Mouse (Mus musculus) cerebellum, adult 8-10 months (tissue): ENCODE measurements around the gene Rrnad1.

ENCODE experiments used
- DNase-seq: peaks from one replicate; pipeline ENCODE4 v3.0.0; 2022

Gene Rrnad1

DNA sequence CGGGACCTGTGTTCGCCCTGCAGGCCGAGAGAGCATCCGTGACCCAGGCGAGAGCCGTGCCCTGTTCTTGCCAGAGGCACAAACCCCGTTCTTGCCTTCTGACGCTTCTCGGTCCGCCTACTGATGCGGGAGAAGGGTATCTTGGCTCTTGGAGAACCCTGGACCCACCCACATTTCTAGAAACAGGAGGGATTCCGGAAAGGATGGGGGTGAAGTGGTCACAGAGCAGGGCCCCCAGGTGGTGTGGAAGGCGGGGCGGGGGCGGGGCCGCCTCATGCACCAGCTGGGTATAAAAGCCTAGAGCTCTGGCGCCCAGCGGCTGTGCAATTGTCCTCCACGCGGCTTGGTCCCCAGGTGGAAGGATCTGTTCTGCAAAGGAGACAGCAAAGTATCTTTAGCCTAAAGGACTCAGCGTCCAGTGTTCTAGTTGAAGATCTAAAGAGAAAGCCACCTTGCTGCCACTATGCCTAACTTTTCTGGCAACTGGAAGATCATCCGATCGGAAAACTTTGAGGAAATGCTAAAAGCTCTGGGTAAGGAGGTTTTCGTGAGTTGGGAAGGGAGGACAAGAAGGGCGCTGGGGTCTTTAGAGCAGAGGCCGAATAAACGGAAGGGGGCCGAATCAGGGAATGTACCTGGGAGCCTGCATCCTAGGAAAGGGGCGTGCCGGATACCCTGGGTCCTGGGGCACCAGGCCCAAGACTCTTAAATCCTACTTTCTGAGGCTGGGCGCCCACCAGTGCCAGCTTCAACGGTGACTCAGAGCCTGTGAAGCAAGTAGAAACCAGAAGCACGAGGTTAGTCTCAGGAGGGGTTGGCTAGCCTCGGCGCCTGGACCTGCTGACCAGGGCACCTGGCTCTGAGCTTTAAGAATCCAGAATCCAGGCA is 18.1 kb upstream of the Rrnad1 start, which contains the start of gene Crabp2:
Gene Crabp2 (plus strand): TSS at position 289 of the 888 bp plus-strand sequence.
- DNase-seq, result no peak

DNA sequence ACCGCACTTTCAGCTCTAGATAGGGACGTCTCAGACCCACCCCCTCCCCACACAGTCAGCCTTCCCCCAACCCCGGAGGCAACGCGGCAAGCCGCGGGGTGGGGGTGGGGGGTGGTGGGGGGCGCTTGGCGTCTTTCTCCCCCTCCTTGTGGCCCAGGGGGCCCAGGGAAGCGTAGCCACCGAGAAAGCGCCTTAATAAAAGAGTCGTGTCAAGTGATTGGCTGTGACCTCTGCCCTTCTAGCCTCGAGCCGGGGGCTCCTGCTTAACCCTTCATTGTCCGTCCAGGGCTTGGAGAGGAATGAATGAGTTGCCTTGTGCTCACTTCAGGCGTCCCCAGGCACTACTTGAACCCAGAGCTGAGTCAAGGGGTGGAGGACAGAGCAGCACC is 17.3 kb upstream of the Rrnad1 start:
- DNase-seq, result no peak

GRCm38 (mm10) chr3:87947056-87947810 is 16.7 kb upstream of the Rrnad1 start:
- no peak for DNase-seq

DNA sequence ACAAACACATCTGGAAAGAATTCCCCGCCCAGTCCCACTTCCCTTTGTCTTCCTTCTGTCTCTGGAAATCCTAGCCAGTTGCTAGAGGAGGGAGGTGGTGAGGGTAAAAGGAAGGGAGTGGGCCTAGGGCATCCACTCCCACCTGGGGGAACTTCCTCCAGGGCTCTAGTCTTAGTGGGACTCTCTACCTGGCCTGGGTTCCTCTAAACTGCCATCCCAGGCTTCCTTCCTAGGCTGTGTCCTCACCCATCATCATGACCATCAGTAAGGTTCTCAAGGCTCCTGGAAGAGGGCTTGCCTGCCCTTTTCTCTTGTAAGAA is 16.0 kb upstream of the Rrnad1 start:
- DNase-seq, result no peak

- no peak for DNase-seq
Observed at GRCm38 (mm10) chr3:87945781-87946540, 15.4 kb upstream of the Rrnad1 start.

DNA sequence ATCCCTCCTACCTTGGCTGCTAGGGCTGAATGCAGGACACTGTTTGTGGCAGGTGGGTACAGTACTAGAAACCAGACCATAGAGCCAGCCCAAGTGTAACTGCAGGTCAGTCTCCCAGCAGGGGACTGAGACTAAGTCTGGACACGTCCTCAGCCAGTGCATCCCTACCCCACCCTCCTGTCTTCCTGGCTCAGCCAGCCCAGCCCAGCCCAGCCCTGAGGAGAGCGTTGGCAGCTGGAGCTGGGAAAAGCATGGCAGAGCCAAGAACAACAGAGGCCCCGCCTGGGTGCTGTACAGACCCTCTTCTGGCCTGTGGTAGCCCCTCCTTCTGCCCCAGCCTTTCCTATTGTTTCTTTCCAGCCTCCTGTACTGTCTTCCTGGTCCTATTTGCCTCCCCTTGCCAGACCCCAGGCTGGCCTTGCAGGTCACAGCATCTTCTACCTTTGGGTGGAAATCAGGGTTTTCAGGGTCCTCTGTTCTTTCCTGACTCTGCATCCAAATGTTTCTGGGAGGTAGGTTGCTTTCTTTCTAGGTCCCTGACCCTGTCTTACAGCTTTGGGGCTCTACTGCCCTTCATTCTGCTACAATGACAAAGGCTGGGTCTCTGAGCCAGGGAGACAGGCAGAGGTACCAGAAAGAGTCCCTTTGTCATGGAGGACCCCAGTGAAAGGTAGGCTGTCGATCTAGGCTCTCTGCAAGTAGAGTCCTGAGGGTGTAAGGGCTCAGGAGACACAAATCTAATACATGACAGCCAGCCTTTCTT is 14.5 kb upstream of the Rrnad1 start:
- no peak for DNase-seq

DNA sequence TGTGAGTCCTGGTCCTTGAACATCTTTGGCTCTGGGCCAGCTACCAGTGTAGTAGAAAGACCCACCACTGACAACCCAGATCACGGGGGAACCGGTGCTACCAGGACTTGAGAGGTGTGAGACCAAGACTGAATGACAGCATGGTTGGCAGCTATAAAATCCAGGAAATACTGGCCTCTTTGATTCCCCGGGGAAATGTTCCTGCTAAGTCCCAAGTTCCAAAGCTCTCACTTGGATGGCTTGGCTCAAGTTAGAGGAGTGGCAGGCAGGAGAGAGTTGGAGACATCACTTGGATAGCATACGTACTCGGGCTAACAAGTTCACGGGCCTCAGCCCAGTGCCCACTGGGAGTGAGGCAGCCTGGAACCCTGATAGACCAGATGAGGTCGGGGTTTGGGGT is 13.1 kb upstream of the Rrnad1 start:
- DNase-seq, result no peak

DNA sequence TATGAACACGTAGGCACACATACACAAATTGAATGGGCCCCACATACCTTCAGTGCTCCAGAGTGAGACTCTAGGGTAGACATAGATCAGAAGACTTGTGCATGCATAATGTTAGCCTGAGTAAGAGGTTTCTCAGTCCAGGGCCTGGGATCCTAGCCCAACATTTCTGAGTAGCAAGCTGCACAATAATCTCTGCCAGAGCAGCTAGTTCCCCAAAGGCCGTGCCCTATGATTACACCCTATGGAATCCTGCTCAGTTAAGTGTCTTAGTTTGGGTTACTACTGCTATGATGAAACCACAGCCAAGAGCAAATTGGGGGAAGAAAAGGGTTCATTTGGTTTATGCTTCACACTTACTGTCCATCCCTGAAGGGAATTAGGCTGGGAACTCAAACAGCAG is 12.0 kb upstream of the Rrnad1 start:
- DNase-seq, result no peak

DNA sequence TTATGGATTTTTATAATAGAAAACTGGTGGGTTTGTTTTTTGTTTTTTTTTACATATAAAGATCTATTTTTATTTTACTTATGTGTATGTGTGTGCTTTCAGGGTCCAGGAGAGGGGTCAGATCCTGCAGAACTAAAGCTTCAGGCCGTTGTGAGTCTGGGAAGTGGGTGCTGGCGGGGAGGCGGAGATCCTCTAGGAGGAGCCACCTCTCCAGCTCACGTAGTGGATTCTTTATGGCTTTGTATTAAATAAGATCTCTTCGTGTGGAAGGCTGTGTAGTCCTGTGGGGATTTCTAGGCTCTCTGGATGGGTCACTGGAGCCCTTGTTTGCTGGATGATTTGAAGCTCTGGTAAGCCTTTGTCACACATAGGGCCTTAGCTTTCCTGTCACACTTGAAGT is 10.1 kb upstream of the Rrnad1 start:
- no peak for DNase-seq

DNA sequence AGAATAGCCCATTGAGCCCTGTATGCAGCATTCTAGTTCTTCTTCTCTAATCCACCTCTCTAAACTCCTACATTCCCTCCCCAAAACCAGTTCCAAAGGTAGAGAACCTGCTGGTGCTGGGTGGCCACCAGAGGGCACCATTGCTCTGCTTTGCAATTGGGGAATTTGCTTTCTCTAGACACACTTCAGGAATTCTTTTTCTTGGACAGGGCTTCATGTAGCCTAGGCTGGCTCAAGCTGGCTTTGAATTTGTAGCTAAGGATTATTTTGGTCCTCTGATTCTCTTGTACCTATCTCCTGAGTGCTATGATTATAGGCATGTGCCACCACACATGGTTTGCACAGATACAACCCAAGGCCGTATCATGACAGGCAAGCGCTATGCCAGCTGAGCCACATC is 5.3 kb upstream of the Rrnad1 start:
- DNase-seq, result peak; percentile 78

DNA sequence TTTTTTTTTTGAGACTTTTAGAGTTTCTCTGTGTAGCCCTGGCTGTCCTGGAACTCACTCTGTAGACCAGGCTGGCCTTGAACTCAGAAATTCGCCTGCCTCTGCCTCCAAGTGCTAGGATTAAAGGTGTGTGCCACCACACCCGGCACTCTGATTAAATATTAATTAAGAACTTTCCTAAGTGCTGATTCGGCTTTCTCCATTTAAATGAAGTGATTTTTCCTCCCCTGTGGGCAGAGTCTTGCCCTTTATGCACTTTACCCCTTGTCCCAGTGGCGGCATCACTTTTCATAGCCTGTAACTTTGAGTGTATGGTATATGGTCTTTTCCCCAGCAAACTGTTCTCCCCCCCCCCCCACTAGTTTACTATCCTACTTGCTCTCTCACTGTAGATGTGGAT is 4.7 kb upstream of the Rrnad1 start:
- DNase-seq, result no peak

GRCm38 (mm10) chr3:87934501-87934900 is 4.0 kb upstream of the Rrnad1 start:
- DNase-seq, result no peak

DNA sequence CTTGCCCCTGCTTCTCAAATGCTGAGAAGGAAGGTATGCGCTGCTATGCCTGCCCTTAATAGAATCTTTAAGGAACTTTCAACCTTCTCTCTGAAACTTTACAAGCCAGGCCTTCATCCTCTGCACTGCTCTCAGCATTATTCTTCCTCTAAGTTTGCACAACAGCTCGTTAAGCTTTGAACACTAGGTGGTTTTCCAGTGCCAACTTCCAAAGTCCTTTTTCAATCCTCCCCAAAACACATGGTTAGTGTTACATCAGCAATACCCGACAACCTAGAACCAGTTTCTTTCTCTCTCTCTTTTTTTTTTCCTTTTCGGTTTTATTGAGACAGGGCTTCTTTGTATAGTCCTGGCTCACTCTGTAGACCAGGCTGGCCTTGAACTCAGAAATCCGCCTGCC is 3.5 kb upstream of the Rrnad1 start:
- no peak for DNase-seq

GRCm38 (mm10) chr3:87929341-87930077 is 1.0 kb downstream of the Rrnad1 start:
- DNase-seq, result no peak

- DNase-seq, result no peak
Observed at GRCm38 (mm10) chr3:87927452-87927851, 3.1 kb downstream of the Rrnad1 start.

DNA sequence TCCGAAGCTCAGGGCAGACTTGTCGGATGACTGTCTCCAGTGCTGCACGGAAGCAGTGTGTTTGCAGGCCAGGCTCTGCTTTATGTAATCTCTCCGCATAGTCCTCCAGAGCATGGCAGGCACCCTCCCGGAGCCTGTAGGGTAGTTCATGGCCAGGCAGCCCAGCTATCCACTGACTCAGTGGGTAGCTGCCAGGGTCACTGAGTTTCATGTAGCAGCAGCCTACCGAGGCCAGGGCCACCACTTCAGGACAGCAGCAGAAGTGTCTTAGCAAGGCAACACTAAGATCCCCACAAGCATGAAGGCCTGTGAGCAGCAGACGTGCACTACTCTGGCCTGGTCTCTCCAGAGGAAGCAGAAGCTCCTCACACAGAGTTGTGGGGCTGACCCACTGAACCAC is 5.5 kb downstream of the Rrnad1 start:
- no peak for DNase-seq

- DNase-seq, result no peak
Observed at GRCm38 (mm10) chr3:87920270-87920943, 10.1 kb downstream of the Rrnad1 start.

- DNase-seq, result peak; percentile 79
Observed at GRCm38 (mm10) chr3:87919336-87920108, 11.0 kb downstream of the Rrnad1 start, which contains the start of gene Mrpl24. Gene Mrpl24, plus strand, starts transcription at chr3:87919506.

DNA sequence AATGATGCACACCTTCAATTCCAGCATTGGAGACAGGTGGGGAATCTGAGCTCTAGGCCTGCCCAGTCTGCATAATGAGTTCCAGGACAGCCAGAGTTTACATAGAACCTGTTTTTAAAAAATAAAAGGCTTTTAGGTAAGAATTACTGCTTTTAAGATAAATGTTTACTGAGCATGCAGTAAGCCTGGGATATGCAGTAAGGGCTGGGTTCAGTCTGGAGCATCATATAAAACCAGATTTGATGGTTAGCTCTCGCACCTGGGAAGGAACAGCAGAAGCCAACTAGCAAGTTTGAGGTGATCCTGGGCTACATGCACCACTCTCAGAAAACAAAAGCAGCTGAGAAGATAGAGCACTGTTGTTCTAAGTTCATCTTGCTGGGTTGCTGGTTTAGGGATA is 12.0 kb downstream of the Rrnad1 start:
- DNase-seq, result no peak

DNA sequence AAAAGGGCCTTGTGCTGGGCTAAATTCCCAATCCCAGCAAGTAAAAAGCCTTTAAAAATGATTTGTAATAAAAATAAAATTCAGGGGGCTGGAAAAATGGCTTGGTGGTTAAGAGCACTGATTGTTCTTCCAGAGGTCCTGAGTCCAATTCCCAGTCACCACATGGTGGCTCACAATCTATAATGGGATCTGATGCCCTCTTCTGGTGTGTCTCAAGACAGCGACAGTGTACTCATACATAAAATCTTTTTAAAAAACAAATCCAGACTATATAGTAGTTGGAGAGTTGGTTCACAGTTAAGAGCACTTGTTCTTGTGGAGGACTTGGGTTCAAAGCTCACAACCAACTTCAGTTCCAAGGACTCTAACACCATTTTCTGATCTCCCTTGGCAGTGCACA is 13.5 kb downstream of the Rrnad1 start:
- no peak for DNase-seq

- peak; percentile 6 for DNase-seq
Observed at GRCm38 (mm10) chr3:87913891-87914290, 16.6 kb downstream of the Rrnad1 start.
